Mouse (Mus musculus) hindbrain, embryonic 10.5 days (tissue): ENCODE measurements at regions not wholly inside any gene's neighbourhood (a gene's known extent, or its start where the extent isn't known, plus 50 kb on each side); places are given as distances from the start of the nearest gene placed in this dataset.

Source experiments
- DNase-seq: peaks from one replicate; pipeline ENCODE4 v3.0.0-alpha.2; 2017; ENCODE audit warnings: low spot score
- H3K27ac ChIP-seq: fragments of 300-500 bp; sonication (generic); 2 replicates; pipeline ENCODE4 v1.5.1; 2016; ENCODE audit warnings: mild to moderate bottlenecking, moderate library complexity
- H3K27me3 ChIP-seq: fragments of 300-500 bp; sonication (generic); 2 replicates; pipeline ENCODE4 v1.6.1; 2016; ENCODE audit warnings: mild to moderate bottlenecking; ENCODE audit not compliant: poor library complexity, insufficient read depth, severe bottlenecking
- H3K36me3 ChIP-seq: fragments of 300-500 bp; sonication (generic); 2 replicates; pipeline ENCODE4 v1.6.1; 2016; ENCODE audit warnings: mild to moderate bottlenecking, moderate library complexity
- H3K4me1 ChIP-seq: fragments of 300-500 bp; sonication (generic); replicated peaks from 2 replicates; pipeline ENCODE4 v1.6.1; 2016; ENCODE audit warnings: mild to moderate bottlenecking
- H3K4me3 ChIP-seq: fragments of 300-500 bp; sonication (generic); 2 replicates; pipeline ENCODE4 v1.5.1; 2016; ENCODE audit warnings: mild to moderate bottlenecking, moderate library complexity
- H3K9me3 ChIP-seq: fragments of 300-500 bp; sonication (generic); 2 replicates; pipeline ENCODE4 v1.6.1; 2016; ENCODE audit warnings: mild to moderate bottlenecking, moderate library complexity
- WGBS: fragments of 180-500 bp; shearing (Covaris S2); methylation state at CpG from one replicate; pipeline ENCODE4 v1.1.7; 2016; 5-methylcytosine and 5-hydroxymethylcytosine counted together

DNA sequence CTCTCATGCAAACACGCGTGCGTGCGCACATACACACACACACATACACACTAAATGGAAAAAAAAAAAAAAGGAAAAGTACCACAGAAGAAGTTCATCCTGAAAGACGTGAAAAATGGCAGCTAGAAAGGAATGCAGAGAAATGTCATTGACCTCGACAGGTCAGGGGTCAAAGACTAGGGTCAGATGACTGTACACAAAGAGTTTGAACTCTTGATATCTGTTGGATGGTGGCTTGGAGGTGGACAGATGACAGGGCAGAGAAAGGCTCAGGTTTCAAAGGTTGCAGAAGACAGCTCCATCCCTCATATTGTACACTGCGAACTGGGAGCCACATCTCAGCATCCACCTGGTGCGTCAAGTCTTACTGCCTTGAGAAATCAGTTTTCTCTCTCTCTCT lies 112.5 kb downstream of the Cd83 start:
- no peak for DNase-seq
- 77% methylated on average over 8 of the region's 8 CpGs for WGBS
- no peak overlapping the region for H3K4me3 ChIP-seq
- peaks cover 5% of the 10 kb centered on the region; the same call in 1 of the 2 replicates for H3K27me3 ChIP-seq
- no peaks in the 10 kb centered on the region for H3K36me3 ChIP-seq
- 0 out of 2 replicates have a peak, but pooled peaks cover 6% of the 10 kb centered on the region for H3K4me1 ChIP-seq
- no peaks in the 10 kb centered on the region for H3K9me3 ChIP-seq
- H3K27ac ChIP-seq = no peak overlapping the region

- Histone ChIP-seq H3K27ac (no peak overlapping the region), H3K4me3 (no peak overlapping the region), H3K4me1 (no peaks in the 10 kb centered on the region), H3K36me3 (no peaks in the 10 kb centered on the region), H3K9me3 (no peaks in the 10 kb centered on the region), H3K27me3 (peaks cover 5% of the 10 kb centered on the region; the same call in 1 of the 2 replicates)
- no peak for DNase-seq
- WGBS = 78% methylated on average over 12 of the region's 12 CpGs
Measured at GRCm38 (mm10) chr13:43898555-43899258, 114.1 kb downstream of the Cd83 start.

DNA sequence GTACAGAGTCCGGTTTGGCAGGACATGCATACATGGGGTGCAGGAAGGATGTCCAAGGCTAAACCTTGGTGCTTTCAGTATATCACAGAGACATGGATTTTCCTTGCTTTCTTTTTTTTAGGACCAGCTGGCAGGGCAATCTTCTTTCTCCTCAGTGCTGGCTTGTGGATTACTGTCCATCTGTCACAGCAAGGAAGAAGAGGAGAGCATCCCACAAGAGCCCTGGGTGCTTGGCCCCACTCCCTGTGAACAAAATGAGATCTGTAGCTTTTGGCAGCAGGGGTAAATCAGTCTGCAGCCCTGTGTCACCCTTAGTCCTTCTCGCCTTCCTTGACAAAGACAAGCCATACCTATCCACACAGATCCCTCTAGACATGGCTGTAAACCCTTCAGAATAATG lies 115.5 kb downstream of the Cd83 start:
- WGBS = 86% methylated on average over 2 of the region's 2 CpGs
- no peak overlapping the region for H3K27ac ChIP-seq
- H3K27me3 ChIP-seq = peaks cover 5% of the 10 kb centered on the region; the same call in 1 of the 2 replicates
- H3K9me3 ChIP-seq = no peaks in the 10 kb centered on the region
- H3K36me3 ChIP-seq = no peaks in the 10 kb centered on the region
- no peak overlapping the region for H3K4me3 ChIP-seq
- peaks cover 11% of the 10 kb centered on the region; the same call in 1 of the 2 replicates for H3K4me1 ChIP-seq
- DNase-seq = no peak

- Histone ChIP-seq H3K27ac (no peak overlapping the region), H3K4me1 (peaks cover 12% of the 10 kb centered on the region; the same call in 1 of the 2 replicates), H3K4me3 (no peak overlapping the region), H3K36me3 (no peaks in the 10 kb centered on the region), H3K27me3 (peaks cover 6% of the 10 kb centered on the region; the same call in 1 of the 2 replicates), H3K9me3 (no peaks in the 10 kb centered on the region)
- WGBS = 66% methylated on average over 7 of the region's 7 CpGs
- no peak for DNase-seq
Measured at GRCm38 (mm10) chr13:43900758-43901157, 116.2 kb downstream of the Cd83 start.

- Histone ChIP-seq H3K36me3 (no peaks in the 10 kb centered on the region), H3K4me1 (peaks cover 26% of the 10 kb centered on the region), H3K4me3 (no peak overlapping the region), H3K9me3 (no peaks in the 10 kb centered on the region), H3K27me3 (peaks cover 18% of the 10 kb centered on the region; the same call in 1 of the 2 replicates), H3K27ac (no peak overlapping the region)
- DNase-seq = no peak
Measured at GRCm38 (mm10) chr13:43903391-43903790, 118.8 kb downstream of the Cd83 start.

DNA sequence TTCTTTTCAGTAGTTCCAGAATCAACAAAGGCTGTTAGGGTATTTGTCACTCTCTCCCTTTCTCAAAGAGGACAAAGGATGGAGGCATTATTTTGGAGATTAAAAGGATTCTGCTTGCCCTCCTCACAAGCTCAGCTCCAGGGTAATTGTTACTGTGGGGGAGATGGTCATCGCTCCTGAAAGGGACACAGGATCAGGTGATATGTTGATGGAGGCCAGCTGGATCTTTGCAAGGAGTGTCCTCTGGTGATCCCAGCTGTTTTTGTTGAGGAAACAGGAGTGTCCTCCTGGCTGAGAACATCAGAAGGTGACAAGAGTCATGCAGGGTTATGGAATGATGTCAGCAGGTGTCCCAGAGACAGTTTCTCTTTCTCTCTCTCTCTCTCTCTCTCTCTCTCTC lies 119.7 kb downstream of the Cd83 start:
- 22% methylated on average over 1 of the region's 1 CpGs for WGBS
- no peak for DNase-seq
- peaks cover 21% of the 10 kb centered on the region; the same call in 1 of the 2 replicates for H3K27me3 ChIP-seq
- H3K36me3 ChIP-seq = no peaks in the 10 kb centered on the region
- no peak overlapping the region for H3K27ac ChIP-seq
- no peak overlapping the region for H3K4me3 ChIP-seq
- H3K4me1 ChIP-seq = peaks cover 35% of the 10 kb centered on the region
- no peaks in the 10 kb centered on the region for H3K9me3 ChIP-seq

- Histone ChIP-seq H3K4me1 (peaks cover 51% of the 10 kb centered on the region), H3K27me3 (peaks cover 21% of the 10 kb centered on the region; the same call in 1 of the 2 replicates), H3K36me3 (no peaks in the 10 kb centered on the region), H3K4me3 (no peak overlapping the region), H3K27ac (no peak overlapping the region), H3K9me3 (no peaks in the 10 kb centered on the region)
- WGBS = 86% methylated on average over 7 of the region's 7 CpGs
- no peak for DNase-seq
Measured at GRCm38 (mm10) chr13:43906241-43906640, 121.7 kb downstream of the Cd83 start.

GRCm38 (mm10) chr13:43907425-43907824 lies 122.8 kb downstream of the Cd83 start:
- Histone ChIP-seq H3K27ac (no peak overlapping the region), H3K36me3 (no peaks in the 10 kb centered on the region), H3K4me3 (no peak overlapping the region), H3K27me3 (peaks cover 21% of the 10 kb centered on the region; the same call in 1 of the 2 replicates), H3K9me3 (no peaks in the 10 kb centered on the region), H3K4me1 (peaks cover 51% of the 10 kb centered on the region)
- no peak for DNase-seq
- 80% methylated on average over 8 of the region's 8 CpGs for WGBS

- peaks cover 21% of the 10 kb centered on the region; the same call in 1 of the 2 replicates for H3K27me3 ChIP-seq
- WGBS = 66% methylated on average over 16 of the region's 16 CpGs
- no peaks in the 10 kb centered on the region for H3K9me3 ChIP-seq
- H3K36me3 ChIP-seq = no peaks in the 10 kb centered on the region
- no peak overlapping the region for H3K4me3 ChIP-seq
- no peak for DNase-seq
- H3K27ac ChIP-seq = no peak overlapping the region
- peaks cover 55% of the 10 kb centered on the region for H3K4me1 ChIP-seq
Measured at GRCm38 (mm10) chr13:43908041-43908644, 123.6 kb downstream of the Cd83 start.

DNA sequence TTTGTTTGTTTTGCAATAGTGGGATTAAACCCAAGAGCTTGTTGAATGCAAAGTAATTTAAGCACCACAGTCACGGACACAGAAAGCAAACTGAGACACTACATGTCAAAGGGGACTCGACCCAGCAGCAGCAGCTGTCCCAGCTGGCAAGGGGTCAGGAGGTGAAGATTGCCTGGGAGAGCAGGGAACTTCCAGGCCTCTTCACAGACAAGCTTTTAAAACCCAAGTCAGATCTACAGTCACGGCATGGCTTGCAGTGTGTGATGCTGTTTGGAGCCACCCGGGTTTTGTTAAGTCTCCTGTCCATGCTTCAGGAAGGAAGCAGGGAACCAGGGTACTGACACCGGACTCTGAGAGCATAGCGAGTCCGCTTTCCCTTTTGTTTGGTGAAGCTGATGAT lies 125.4 kb downstream of the Cd83 start:
- Histone ChIP-seq H3K36me3 (no peaks in the 10 kb centered on the region), H3K9me3 (no peaks in the 10 kb centered on the region), H3K27me3 (peaks cover 18% of the 10 kb centered on the region; the same call in 1 of the 2 replicates), H3K4me3 (no peak overlapping the region), H3K4me1 (peaks cover 50% of the 10 kb centered on the region), H3K27ac (peak overlapping the region; percentile 29; the same call in 1 of the 2 replicates)
- 33% methylated on average over 7 of the region's 7 CpGs for WGBS
- peak; percentile 66 for DNase-seq

GRCm38 (mm10) chr13:43913476-43913875 lies 128.9 kb downstream of the Cd83 start:
- no peak overlapping the region for H3K27ac ChIP-seq
- H3K27me3 ChIP-seq = 0 out of 2 replicates have a peak, but pooled peaks cover 3% of the 10 kb centered on the region
- DNase-seq = no peak
- H3K9me3 ChIP-seq = no peaks in the 10 kb centered on the region
- no peaks in the 10 kb centered on the region for H3K36me3 ChIP-seq
- peaks cover 33% of the 10 kb centered on the region for H3K4me1 ChIP-seq
- no peak overlapping the region for H3K4me3 ChIP-seq
- 42% methylated on average over 7 of the region's 7 CpGs for WGBS

DNA sequence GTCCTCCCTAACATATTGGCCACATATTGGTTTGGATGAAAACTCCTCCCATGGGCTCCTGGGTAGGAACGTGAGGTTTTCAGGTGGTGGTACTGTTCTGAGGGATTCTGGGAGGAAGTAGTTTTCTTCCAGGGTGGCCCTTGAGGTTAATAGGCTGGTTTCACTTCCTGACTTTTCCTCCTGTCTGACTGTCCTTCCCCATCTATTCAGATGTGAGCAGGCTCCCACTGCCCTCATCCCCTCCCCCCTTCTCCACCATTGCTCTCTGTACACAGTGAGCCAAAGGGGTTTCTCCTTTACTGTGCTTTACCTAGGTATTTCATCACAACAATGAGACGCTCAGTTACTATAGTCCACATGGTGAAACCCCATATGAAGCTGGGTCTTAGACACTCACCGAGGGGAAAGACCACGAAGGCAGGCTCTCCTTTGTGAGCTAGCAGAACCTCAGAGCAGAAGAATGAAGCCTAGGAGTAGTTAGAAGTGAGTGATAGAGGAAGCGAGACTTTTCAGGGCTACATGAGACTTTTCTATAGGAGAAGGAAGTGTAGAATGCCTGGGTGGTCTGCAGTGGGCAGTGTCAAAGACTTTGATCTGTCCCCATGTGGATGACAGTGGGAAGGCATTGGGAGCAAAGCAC lies 135.3 kb downstream of the Cd83 start:
- Histone ChIP-seq H3K9me3 (no peaks in the 10 kb centered on the region), H3K27me3 (no peaks in the 10 kb centered on the region), H3K27ac (no peak overlapping the region), H3K36me3 (no peaks in the 10 kb centered on the region), H3K4me3 (no peak overlapping the region), H3K4me1 (no peaks in the 10 kb centered on the region)
- 80% methylated on average over 5 of the region's 5 CpGs for WGBS
- DNase-seq = no peak
